Mouse (Mus musculus) heart, postnatal 10 days (tissue): Measurements from ENCODE around the gene Slc17a5. TPM values are rescaled to one million over a fixed set of nuclear protein-coding genes. Genes with fewer than 3 reads are reported as not detected.
"Not testable (repeated sequence)": the region's sequence is repeated elsewhere in the genome, so short reads cannot be mapped to it uniquely, and the experiment has no call there.

Source experiments
- DNase-seq, 2 experiments: peaks; one replicate each; pipeline ENCODE4 v3.0.0; 2021
- intact Hi-C: fragments of 180-260 bp; cut with DNase I; formaldehyde crosslinking; loops from one replicate; pipeline ENCODE4 v1.15.1; 2025
- total RNA-seq, 2 experiments: library from RNA; stranded (reverse); gene quantifications; 2 replicates each; pipeline ENCODE4 v1.2.3; 2021

Slc17a5 gene
- total RNA-seq, 2 experiments from 2014 or later: 7.6 to 7.7 TPM

GRCm38 (mm10) chr9:78520780-78521601 lies 66.8 kb downstream of the Slc17a5 start:
- intact Hi-C loops: loop anchor here (2.0 kb wide), 1 partner anchor 32 kb away; the partner anchor contains the start of gene Eef1a1
- peak; percentile 50 to 73 for DNase-seq

- peak in 1 of 2 experiments; percentile 49 for DNase-seq
- intact Hi-C loops: loop anchor here (2.0 kb wide), 1 partner anchor 31 kb away; the partner anchor contains the start of gene Eef1a1
Measured at GRCm38 (mm10) chr9:78520127-78520779, 67.6 kb downstream of the Slc17a5 start.

DNA sequence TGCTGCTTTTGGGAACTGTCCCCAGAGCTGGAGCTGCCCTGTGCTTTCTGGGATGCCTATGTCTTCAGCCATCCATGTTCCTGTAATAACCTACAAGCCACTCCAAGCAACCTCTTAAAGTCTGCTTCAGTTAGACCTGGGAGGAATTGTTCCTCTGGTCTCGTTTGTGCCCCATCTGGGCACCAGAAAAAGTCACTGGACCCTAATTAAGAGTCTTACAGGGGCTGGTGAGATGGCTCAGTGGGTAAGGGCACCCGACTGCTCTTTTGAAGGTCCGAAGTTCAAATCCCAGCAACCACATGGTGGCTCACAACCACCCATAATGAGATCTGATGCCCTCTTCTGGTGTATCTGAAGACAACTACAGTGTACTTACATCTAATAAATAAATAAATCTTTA lies 70.6 kb downstream of the Slc17a5 start:
- intact Hi-C loops, DNase-seq: not testable (repeated sequence)

- intact Hi-C loops: no loop called here
- DNase-seq: no peak
Measured at GRCm38 (mm10) chr9:78516125-78516524, 71.7 kb downstream of the Slc17a5 start.

- DNase-seq: no peak
- intact Hi-C loops: no loop called here
Measured at GRCm38 (mm10) chr9:78514681-78515080, 73.2 kb downstream of the Slc17a5 start.

GRCm38 (mm10) chr9:78513776-78514500 lies 73.9 kb downstream of the Slc17a5 start:
- intact Hi-C loops: no loop called here
- peak; percentile 84 to 85 for DNase-seq

DNA sequence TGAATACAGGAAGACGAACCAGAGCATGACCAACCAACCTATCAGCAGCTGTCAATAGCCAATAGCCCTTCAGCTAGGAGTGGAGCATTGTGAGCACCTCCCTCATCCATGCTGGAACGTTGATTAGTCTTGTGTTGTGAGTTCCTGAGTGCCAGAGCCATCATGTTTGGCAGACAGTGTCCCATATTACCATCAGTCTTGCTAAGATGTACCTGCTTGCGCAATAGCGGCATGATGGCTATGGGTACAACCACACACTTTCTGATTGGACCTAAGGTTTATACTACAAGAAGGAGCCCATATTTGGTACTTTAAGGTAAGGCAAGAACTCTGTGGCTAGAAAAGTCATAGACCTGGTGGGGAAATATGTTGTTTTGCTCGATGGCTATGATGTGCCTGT lies 76.1 kb downstream of the Slc17a5 start:
- DNase-seq: no peak
- intact Hi-C loops: no loop called here

DNA sequence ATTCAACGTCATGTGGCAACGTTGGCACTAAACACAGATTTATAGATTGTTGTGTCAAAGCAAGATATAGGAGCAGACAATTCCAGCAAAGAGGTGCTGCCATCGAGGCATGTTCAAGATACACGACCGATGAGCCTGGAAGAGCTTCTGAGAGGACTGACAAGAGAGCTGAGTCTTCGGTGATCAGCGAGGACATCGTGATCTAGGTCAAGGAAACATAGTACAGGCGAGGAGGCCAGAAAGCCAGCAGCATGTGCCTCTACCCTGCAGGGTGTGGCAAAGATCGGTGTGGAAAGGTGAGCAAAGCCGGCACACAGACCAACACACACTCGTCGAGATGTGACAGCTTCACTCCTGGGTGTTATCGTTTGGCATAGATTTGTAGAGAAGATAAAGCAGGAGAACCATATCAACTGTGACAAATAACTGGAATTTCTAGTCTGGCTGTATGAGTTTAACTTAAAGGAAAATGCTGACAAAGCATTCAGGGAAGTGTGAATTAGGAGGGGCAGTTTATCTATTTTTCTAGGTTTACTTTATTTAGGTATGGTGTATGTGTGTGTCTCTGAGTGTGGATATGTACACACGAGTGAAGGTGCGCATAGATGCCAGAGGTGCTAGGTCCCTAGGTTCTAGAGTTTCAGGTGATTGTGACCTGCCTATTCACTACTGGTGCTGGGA lies 79.6 kb downstream of the Slc17a5 start:
- DNase-seq: no peak
- intact Hi-C loops: no loop called here

- intact Hi-C loops: no loop called here
- no peak for DNase-seq
Measured at GRCm38 (mm10) chr9:78506722-78507077, 81.1 kb downstream of the Slc17a5 start.

GRCm38 (mm10) chr9:78506002-78506721 lies 81.7 kb downstream of the Slc17a5 start:
- intact Hi-C loops: no loop called here
- no peak for DNase-seq

DNA sequence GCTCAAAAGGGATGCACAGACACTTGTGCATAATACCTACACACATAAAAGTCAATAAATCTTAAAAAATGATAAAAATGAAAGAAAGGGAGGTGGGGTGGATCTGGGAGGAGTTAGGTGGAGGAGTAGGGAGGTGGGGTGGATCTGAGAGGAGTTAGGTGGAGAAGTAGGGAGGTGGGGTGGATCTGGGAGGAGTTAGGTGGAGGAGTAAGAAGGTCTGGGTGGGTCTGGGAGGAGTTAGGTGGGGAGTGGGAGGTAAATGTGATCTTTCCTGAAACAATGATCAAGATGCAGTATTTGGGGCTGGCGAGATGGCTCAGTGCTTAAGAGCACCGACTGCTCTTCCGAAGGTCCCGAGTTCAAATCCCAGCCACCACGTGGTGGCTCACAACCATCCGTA lies 82.6 kb downstream of the Slc17a5 start:
- intact Hi-C loops: no loop called here
- DNase-seq: no peak

- no peak for DNase-seq
- intact Hi-C loops: no loop called here
Measured at GRCm38 (mm10) chr9:78504679-78505078, 83.2 kb downstream of the Slc17a5 start.

GRCm38 (mm10) chr9:78504133-78504532 lies 83.7 kb downstream of the Slc17a5 start:
- DNase-seq: no peak

GRCm38 (mm10) chr9:78503223-78504079 lies 84.4 kb downstream of the Slc17a5 start:
- intact Hi-C loops: no loop called here

More at GRCm38 (mm10) chr9:78504133-78504532, 83.7 kb downstream of the Slc17a5 start:
- intact Hi-C loops: no loop called here

DNA sequence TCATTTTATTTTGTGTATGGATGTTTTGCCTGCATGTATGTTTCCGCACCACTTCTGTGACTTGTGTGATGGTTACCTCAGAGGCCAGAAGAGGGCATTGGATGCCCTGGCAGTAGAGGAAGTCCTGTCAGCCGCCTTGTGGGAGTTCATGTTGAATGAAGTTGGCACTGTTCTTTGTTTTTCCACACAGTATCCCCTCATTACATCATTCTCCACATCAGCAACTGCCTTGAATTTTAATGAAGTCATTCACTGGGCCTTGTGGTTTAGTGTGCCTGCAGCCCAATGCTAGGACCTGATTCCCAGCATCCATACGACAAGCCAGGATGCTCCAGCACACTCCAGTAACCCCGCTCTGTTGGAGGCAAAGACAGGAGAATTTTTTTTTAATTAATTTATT lies 86.6 kb downstream of the Slc17a5 start:
- DNase-seq: no peak
- intact Hi-C loops: no loop called here

More at GRCm38 (mm10) chr9:78503223-78504079, 84.4 kb downstream of the Slc17a5 start:
- DNase-seq: no peak

- DNase-seq: no peak
- intact Hi-C loops: no loop called here
Measured at GRCm38 (mm10) chr9:78500386-78500785, 87.5 kb downstream of the Slc17a5 start.

- intact Hi-C loops: no loop called here
- DNase-seq: no peak
Measured at GRCm38 (mm10) chr9:78493171-78493570, 94.7 kb downstream of the Slc17a5 start.

DNA sequence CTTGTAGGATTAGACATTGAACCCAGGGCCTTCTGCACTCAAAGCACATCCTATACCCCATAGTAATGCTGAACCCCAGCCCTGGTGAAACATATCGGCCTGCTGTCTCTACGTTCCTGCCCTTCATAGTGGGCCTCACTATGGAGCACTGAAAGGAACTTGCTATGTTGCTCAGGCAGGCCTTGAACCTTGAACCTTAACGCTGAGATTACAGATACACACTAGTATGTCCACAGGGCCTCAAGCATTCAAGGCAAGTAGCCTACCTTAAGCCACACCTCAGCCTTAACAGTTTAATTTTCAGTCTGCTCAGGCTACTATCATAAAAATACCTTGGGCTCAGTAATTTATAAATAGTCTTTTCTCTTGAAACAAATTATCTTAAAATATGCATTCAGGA lies 95.6 kb downstream of the Slc17a5 start:
- intact Hi-C loops: no loop called here
- no peak for DNase-seq

- intact Hi-C loops: no loop called here
- DNase-seq: no peak
Measured at GRCm38 (mm10) chr9:78491169-78491568, 96.7 kb downstream of the Slc17a5 start.
